Mouse (Mus musculus) heart, adult 9 months (tissue): ENCODE results near the gene Arl4c.

ENCODE experiments used
- DNase-seq, 2 experiments: peaks; one replicate each; pipeline ENCODE4 v3.0.0; 2022; ENCODE audit warnings: low spot score in 2 of 2

The Arl4c gene

GRCm38 (mm10) chr1:88623541-88624115, 78.4 kb downstream of the Arl4c start:
- no peak for DNase-seq
